Mouse (Mus musculus) T-helper 2 cell (primary cell): ENCODE measurements around the gene Olfr1085.
"Not testable (repeated sequence)": the region's sequence is repeated elsewhere in the genome, so short reads cannot be mapped to it uniquely, and the experiment has no call there.

Experiments used
- in situ Hi-C: fragments of 300-600 bp; cut with MboI, MseI; formaldehyde crosslinking; loops from one replicate; pipeline ENCODE4 v1.15.1; 2025; ENCODE audit warnings: high pct_unique_total_duplicates

The Olfr1085 gene

DNA sequence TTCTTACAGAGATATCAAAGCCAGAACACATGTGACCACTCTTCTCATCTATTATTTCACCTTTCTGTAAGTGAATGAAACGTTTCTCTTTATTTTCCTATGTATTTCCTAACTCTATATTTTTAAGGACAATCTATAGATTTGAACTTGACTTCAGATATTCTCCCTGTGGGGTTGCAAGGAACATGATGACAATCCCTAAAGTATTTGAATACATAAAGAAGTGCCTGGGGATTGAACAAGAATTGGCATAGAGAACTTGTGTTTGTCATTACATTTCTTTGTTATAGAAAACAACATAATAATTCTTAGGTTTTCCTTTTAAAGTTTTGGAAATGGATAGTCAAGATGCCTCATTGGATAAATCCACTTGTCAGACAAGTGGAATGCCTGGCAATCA, at the start of gene Olfr1085:
TSS of gene Olfr1085 (minus strand) at position 101 of the 400 bp plus-strand sequence.
- in situ Hi-C loops, result no loop called here

DNA sequence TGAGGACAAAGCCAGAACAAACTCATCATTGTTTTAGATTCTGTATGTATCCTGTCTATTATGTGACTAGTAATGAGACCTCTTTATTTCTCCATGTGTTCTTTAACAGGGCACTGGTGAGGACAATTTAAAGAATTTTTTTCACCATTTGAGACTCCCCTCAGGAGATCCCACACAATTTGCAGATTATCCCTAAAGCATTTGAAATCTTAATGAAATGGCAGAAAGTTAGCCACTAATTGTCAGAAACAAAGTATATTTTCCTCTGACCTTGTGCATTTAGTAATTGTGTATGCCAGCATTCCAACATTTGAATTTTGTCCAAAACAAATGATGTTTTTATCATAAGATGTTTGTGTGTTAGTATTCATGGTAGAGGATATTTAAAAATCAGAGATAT, 36.5 kb upstream of the Olfr1085 start, which contains the start of gene Olfr1087:
TSS of gene Olfr1087 (minus strand) at position 101 of the 400 bp plus-strand sequence.
- in situ Hi-C loops, result no loop called here

DNA sequence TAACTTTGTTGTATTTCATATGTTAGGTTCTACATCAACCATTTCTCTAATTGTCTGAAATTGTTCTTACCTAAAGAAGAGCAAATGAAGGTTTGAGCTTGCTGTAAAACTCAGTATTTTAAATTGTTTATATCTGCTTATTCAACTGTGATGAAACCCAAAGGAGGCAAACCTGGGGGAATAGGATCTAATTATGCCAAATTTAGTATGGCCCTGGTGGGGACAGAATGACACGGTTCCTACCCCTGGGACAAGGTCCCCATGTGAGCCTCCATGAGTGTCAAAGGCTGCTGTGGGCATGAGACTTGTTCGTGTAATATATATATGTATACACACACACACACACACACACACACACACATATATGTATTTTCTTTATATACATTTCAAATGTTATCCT, 18.2 kb upstream of the Olfr1085 start, which contains the start of gene Olfr1086:
TSS of gene Olfr1086 (minus strand) at position 101 of the 400 bp plus-strand sequence.
- in situ Hi-C loops, result no loop called here

GRCm38 (mm10) chr2:86639625-86640024, 22.2 kb downstream of the Olfr1085 start, which contains the start of gene Olfr1084:
Gene Olfr1084 (minus strand): TSS chr2:86639725.
- in situ Hi-C loops, result not testable (repeated sequence)
